Mouse (Mus musculus): Measurements from ENCODE around the gene Rab11fip3. TPM values are rescaled to one million over a fixed set of nuclear protein-coding genes. Genes with fewer than 3 reads are reported as not detected.

Gene Rab11fip3
- polyA plus RNA-seq, 1 experiment, result 82.9 TPM

DNA sequence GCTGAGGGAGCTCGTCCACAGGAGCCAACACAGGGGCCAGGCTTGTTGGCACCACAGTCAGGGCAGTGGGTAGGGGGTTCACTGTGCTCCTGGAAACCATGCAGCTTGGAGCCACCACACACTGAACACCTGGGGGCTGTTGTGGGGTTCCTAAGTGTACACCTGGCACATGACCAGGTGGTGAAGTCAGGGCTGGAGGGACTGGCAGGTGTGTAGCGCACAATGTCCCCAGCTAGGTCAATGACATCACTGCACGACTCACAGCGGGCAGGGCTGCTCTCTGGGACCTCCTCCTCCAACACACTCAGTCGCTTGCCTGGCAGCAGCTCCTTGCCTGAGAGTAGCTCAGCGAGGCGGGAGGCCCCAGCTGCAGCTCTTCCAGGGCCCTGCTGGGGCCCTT lies 105.1 kb downstream of the Rab11fip3 start:
- H3K27me3 ChIP-seq (ENCODE audit: control insufficient read depth, insufficient read depth, low read length), result no peaks in the 10 kb centered on the region
- WGBS, result 12% methylated on average over 7 of the region's 7 CpGs
- H3K27ac ChIP-seq (ENCODE audit: insufficient read depth, low read length), result peak overlapping the region; percentile 10
- H3K4me3 ChIP-seq (replicated peaks; ENCODE audit: insufficient read depth, low read depth, low read length), result no peak overlapping the region
- H3K4me1 ChIP-seq (ENCODE audit: control insufficient read depth, insufficient read depth, low read length), result peaks cover 62% of the 10 kb centered on the region
- DNase-seq, result peak; percentile 61 to 71
- TF ChIP-seq POLR2A (IDR thresholded peaks at IDR 0.05; ENCODE audit: borderline replicate concordance, insufficient read depth, low read length) (0 out of 2 replicates have a peak, but pooled peaks have one; percentile 14), CTCF (IDR thresholded peaks at IDR 0.05; ENCODE audit: borderline replicate concordance, insufficient read depth, low read depth, low read length) (no peak)

DNA sequence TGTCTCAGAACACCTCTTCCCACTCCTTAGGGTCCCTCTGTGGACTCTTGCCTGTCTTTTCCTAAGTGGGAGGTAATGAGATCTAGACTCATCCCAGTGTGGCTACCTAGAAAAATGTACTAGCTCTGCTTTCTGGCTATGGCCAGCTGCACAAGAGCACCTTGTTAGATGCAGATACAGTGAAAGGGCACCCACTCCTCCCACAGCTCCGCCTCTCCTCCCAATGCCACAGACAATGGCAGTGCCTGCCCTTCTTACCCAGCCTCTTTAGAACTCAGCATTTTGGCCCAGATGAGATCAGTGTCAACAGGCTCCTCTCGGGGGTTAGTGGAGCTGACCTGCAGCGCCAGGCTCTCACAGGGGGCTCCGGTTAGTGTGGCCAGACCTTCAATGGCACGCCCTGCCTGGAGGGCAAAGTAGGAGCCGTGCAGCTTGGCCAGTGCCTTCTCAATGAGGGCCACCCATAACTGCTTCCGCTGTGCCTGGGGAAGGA lies 106.9 kb downstream of the Rab11fip3 start:
- Histone ChIP-seq H3K4me1 (ENCODE audit: control insufficient read depth, insufficient read depth, low read length) (peaks cover 70% of the 10 kb centered on the region), H3K4me3 (replicated peaks; ENCODE audit: insufficient read depth, low read depth, low read length) (no peak overlapping the region), H3K27me3 (ENCODE audit: control insufficient read depth, insufficient read depth, low read length) (no peaks in the 10 kb centered on the region), H3K27ac (ENCODE audit: insufficient read depth, low read length) (no peak overlapping the region)
- DNase-seq, result no peak
- WGBS, result 91% methylated on average over 7 of the region's 7 CpGs
- no peak for TF ChIP-seq POLR2A (IDR thresholded peaks at IDR 0.05; ENCODE audit: borderline replicate concordance, insufficient read depth, low read length)
- TF ChIP-seq CTCF (IDR thresholded peaks at IDR 0.05; ENCODE audit: borderline replicate concordance, insufficient read depth, low read depth, low read length), result no peak

DNA sequence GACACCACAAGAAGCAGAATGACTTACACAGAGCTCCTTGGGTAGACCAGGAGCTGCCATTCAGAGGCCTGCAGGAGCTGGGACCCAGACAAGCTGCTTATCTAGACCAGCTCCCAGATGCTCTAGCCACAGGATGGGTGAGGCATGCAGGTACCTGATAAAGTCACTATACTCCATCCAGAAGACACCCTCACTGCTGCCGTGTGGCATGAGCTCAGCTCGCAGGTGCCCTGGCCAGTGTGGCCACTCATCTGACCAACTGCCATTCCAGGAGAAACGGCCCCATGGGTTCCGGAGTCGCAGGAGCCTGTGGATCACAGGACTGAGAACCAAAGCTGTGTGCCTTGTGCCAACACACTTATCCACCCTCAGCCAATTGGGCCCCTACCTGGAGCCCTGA lies 107.8 kb downstream of the Rab11fip3 start:
- DNase-seq, result no peak
- Histone ChIP-seq H3K4me3 (replicated peaks; ENCODE audit: insufficient read depth, low read depth, low read length) (no peak overlapping the region), H3K4me1 (ENCODE audit: control insufficient read depth, insufficient read depth, low read length) (peaks cover 71% of the 10 kb centered on the region), H3K27me3 (ENCODE audit: control insufficient read depth, insufficient read depth, low read length) (no peaks in the 10 kb centered on the region), H3K27ac (ENCODE audit: insufficient read depth, low read length) (no peak overlapping the region)
- WGBS, result 91% methylated on average over 5 of the region's 5 CpGs
- no peak for TF ChIP-seq CTCF (IDR thresholded peaks at IDR 0.05; ENCODE audit: borderline replicate concordance, insufficient read depth, low read depth, low read length)
- no peak for TF ChIP-seq POLR2A (IDR thresholded peaks at IDR 0.05; ENCODE audit: borderline replicate concordance, insufficient read depth, low read length)

DNA sequence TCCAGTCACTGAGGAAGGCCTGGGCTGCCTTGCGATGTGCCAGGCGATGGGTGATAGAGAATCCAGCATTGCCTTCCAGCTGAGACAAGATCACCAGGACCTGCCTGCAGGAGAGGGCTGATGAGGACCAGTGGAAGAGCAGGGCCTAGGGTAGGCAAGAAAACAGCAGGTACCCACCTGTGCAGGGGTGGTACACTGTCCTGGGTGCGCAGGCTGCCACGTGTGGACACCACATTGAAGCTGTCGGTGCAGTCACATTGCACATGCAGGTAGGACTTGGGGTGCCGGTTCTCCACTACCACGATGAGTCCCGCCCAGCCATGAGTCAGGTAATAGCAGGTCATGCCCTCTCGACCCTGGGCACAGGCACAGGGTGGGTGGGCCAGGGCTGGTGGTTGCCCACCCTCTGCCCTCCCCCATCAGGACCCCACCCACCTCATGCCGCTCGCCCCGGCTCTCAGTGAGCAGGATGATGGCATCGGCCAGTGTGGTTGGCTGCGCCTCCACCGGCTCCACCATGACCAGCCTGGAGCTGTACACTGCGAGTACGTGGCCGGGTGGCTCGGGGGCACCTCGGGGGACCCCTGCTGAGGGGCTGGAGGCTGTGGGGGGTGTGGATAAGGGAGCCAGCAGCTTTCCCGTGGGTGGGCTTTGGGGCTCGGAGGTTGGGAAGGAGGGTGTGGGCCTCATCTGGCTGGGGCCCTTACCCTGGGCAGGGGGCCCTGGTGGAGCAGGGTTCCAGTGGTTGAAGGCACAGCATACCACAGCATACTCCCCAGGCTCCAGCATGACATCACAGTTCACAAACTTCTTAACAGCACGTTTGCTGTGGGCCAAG lies 109.5 kb downstream of the Rab11fip3 start:
- no peak overlapping the region for H3K27ac ChIP-seq (ENCODE audit: insufficient read depth, low read length)
- peaks cover 76% of the 10 kb centered on the region for H3K4me1 ChIP-seq (ENCODE audit: control insufficient read depth, insufficient read depth, low read length)
- no peaks in the 10 kb centered on the region for H3K27me3 ChIP-seq (ENCODE audit: control insufficient read depth, insufficient read depth, low read length)
- TF ChIP-seq CTCF (IDR thresholded peaks at IDR 0.05; ENCODE audit: borderline replicate concordance, insufficient read depth, low read depth, low read length) (no peak), POLR2A (IDR thresholded peaks at IDR 0.05; ENCODE audit: borderline replicate concordance, insufficient read depth, low read length) (no peak)
- no peak overlapping the region for H3K4me3 ChIP-seq (replicated peaks; ENCODE audit: insufficient read depth, low read depth, low read length)
- 74% methylated on average over 23 of the region's 23 CpGs for WGBS
- DNase-seq, result no peak

DNA sequence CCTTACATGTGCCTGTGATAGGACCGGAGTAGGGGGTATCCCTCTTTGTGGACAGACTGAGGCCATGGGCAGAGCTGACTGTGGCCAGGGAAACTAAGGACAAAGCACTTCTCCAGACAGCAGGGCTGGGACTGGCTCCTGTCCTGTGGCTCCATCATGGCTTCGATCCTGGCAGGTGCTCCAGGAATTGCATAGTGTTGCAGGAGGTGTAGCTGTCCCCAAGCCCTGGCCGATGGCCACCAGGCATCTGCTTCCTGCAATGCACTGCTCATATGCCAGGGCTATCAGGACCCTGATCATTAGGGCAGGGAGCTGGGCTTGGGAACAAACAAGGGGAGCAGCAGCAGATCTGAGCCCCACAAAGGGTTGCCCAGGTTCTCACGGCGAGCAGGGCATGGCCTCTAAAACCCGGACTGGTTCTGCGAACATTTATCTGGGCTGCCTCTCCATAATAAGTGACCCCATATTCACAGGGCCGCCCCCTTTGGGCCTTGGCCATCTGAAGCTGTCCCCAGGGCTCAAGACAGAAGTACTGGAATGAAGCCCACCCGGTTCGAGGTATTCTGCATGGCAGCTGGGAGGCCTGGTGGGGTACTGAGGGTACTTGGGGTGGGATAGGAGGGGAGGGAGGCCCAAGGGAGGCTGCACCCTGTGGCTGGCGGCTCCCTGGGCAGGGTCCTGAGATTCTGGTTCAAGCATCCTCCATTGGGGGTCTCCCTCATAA lies 110.4 kb downstream of the Rab11fip3 start:
- Histone ChIP-seq H3K4me3 (replicated peaks; ENCODE audit: insufficient read depth, low read depth, low read length) (no peak overlapping the region), H3K27ac (ENCODE audit: insufficient read depth, low read length) (peak overlapping the region; percentile 40; the same call in 1 of the 2 replicates), H3K4me1 (ENCODE audit: control insufficient read depth, insufficient read depth, low read length) (peaks cover 72% of the 10 kb centered on the region), H3K27me3 (ENCODE audit: control insufficient read depth, insufficient read depth, low read length) (no peaks in the 10 kb centered on the region)
- no peak for TF ChIP-seq POLR2A (IDR thresholded peaks at IDR 0.05; ENCODE audit: borderline replicate concordance, insufficient read depth, low read length)
- no peak for TF ChIP-seq CTCF (IDR thresholded peaks at IDR 0.05; ENCODE audit: borderline replicate concordance, insufficient read depth, low read depth, low read length)
- 34% methylated on average over 11 of the region's 11 CpGs for WGBS
- peak; percentile 65 for DNase-seq

DNA sequence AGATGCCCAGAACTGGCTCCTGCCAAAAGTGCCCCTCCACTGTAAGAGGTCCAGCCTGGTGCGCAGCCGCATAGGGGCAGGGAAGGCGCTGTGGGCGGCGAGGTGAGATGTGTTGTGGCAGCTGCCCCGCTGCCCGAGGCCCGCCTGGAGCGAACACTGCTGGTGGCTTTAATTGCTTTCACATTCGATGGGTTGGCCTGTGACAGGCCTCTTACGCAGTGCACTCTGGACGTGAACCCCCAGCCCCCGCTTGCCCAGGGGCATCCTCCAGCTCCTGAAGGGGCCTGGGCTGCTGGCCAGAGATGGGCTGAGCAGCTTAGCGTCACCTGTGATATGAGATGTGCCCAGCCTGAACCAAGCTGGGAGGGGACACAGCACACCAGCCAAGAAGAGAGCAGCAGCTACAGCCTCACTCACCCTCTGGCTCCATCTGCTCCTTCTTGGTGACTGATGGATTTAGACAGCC lies 111.7 kb downstream of the Rab11fip3 start:
- peak; percentile 50 to 60 for DNase-seq
- 17% methylated on average over 14 of the region's 14 CpGs for WGBS
- TF ChIP-seq POLR2A (IDR thresholded peaks at IDR 0.05; ENCODE audit: borderline replicate concordance, insufficient read depth, low read length) (no peak), CTCF (IDR thresholded peaks at IDR 0.05; ENCODE audit: borderline replicate concordance, insufficient read depth, low read depth, low read length) (no peak)
- H3K4me3 ChIP-seq (replicated peaks; ENCODE audit: insufficient read depth, low read depth, low read length), result no peak overlapping the region
- no peaks in the 10 kb centered on the region for H3K27me3 ChIP-seq (ENCODE audit: control insufficient read depth, insufficient read depth, low read length)
- H3K4me1 ChIP-seq (ENCODE audit: control insufficient read depth, insufficient read depth, low read length), result peaks cover 70% of the 10 kb centered on the region
- peak overlapping the region; percentile 10 for H3K27ac ChIP-seq (ENCODE audit: insufficient read depth, low read length)

DNA sequence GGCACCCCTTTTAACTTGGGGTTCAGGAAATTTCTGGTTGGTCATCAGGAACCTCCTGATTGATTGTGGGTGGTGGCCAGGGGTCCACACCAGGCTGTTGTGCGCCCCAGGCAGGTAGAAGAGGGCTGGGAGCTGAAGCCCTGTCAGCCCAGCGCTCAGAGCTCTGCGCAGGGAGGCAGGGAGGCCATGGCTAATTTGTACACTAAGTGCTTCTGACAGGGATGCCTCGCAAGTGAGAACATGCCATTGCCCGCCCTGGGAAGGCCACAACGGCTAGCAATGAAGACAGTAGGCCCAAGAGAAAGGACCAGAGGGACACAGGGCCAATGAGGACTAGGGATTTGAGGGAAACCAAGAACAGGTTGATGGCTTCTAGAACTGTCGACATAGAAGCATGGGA lies 112.7 kb downstream of the Rab11fip3 start:
- 26% methylated on average over 7 of the region's 7 CpGs for WGBS
- peak in 1 of 2 experiments; percentile 51 for DNase-seq
- Histone ChIP-seq H3K27me3 (ENCODE audit: control insufficient read depth, insufficient read depth, low read length) (no peaks in the 10 kb centered on the region), H3K27ac (ENCODE audit: insufficient read depth, low read length) (peak overlapping the region; percentile 68), H3K4me3 (replicated peaks; ENCODE audit: insufficient read depth, low read depth, low read length) (no peak overlapping the region), H3K4me1 (ENCODE audit: control insufficient read depth, insufficient read depth, low read length) (peaks cover 74% of the 10 kb centered on the region)
- TF ChIP-seq POLR2A (IDR thresholded peaks at IDR 0.05; ENCODE audit: borderline replicate concordance, insufficient read depth, low read length) (no peak), CTCF (IDR thresholded peaks at IDR 0.05; ENCODE audit: borderline replicate concordance, insufficient read depth, low read depth, low read length) (no peak)
